Mouse (Mus musculus): Measurements from ENCODE around the gene Lemd2. TPM values are rescaled to one million over a fixed set of nuclear protein-coding genes. Genes with fewer than 3 reads are reported as not detected.
A peak's percentile ranks its signal among the peaks of the same experiment; 100 is the strongest.

The Lemd2 gene
- total and polyA plus RNA-seq, 2 experiments: 15.1 to 45.1 TPM

DNA sequence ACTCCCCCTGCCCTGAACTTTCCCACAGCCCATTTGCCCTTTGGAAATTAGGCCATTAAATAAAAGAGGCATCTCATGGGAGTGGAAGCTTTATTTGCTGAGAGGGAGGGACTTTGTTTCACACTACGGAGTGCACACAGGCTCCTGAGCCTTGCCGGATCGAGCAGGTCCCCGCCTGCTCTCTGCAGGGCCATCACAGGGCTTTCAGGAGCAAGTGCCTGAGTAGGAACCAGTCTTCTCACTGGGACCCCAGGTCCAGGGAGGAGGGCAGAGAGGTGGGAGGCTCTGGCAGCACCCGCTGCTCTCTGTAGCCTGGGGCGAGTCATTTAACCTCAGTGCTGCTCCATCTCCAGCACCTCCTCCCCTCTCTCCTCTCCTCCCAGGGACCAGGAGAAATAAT, 7.7 kb upstream of the Lemd2 start:
- no peaks in the 10 kb centered on the region for H3K79me2 ChIP-seq (ENCODE audit: control insufficient read depth, insufficient read depth, low read length)

GRCm38 (mm10) chr17:27207113-27207707, 2.9 kb upstream of the Lemd2 start:
- DNase-seq (ENCODE audit: extremely low read depth, low read depth, low spot score): no peak
- peaks cover 6% of the 10 kb centered on the region for H3K4me1 ChIP-seq (ENCODE audit: control insufficient read depth, insufficient read depth, low read length)
- TF ChIP-seq CTCF (IDR thresholded peaks at IDR 0.05; ENCODE audit: low read depth, low read length): no peak
- no peak for TF ChIP-seq POLR2A (IDR thresholded peaks at IDR 0.05; ENCODE audit: extremely low read depth, insufficient read depth, low read length)
- H3K36me3 ChIP-seq (ENCODE audit: control insufficient read depth, insufficient read depth, low read length): no peaks in the 10 kb centered on the region
- WGBS: 74% methylated on average over 11 of the region's 11 CpGs
- H3K9ac ChIP-seq (ENCODE audit: low read depth, low read length): no peak overlapping the region
- H3K27me3 ChIP-seq (ENCODE audit: control insufficient read depth, insufficient read depth, low read length): peaks cover 3% of the 10 kb centered on the region; the same call in 1 of the 2 replicates
- no peak overlapping the region for H3K4me3 ChIP-seq (ENCODE audit: insufficient read depth, low read depth, low read length)
- H3K79me2 ChIP-seq (ENCODE audit: control insufficient read depth, insufficient read depth, low read length): peaks cover 13% of the 10 kb centered on the region; the same call in 1 of the 2 replicates
- no peak overlapping the region for H3K27ac ChIP-seq (replicated peaks; ENCODE audit: insufficient read depth, low read depth, low read length)

More for the DNA sequence above, 7.7 kb upstream of the Lemd2 start:
- Histone ChIP-seq H3K27ac (replicated peaks; ENCODE audit: insufficient read depth, low read depth, low read length) (no peak overlapping the region), H3K4me1 (ENCODE audit: control insufficient read depth, insufficient read depth, low read length) (no peaks in the 10 kb centered on the region), H3K4me3 (ENCODE audit: insufficient read depth, low read depth, low read length) (no peak overlapping the region), H3K9ac (ENCODE audit: low read depth, low read length) (no peak overlapping the region), H3K27me3 (ENCODE audit: control insufficient read depth, insufficient read depth, low read length) (peaks cover 3% of the 10 kb centered on the region; the same call in 1 of the 2 replicates), H3K36me3 (ENCODE audit: control insufficient read depth, insufficient read depth, low read length) (no peaks in the 10 kb centered on the region)
- 44% methylated on average over 6 of the region's 6 CpGs for WGBS
- no peak for DNase-seq (ENCODE audit: extremely low read depth, low read depth, low spot score)
- TF ChIP-seq CTCF (IDR thresholded peaks at IDR 0.05; ENCODE audit: low read depth, low read length): no peak
- TF ChIP-seq POLR2A (IDR thresholded peaks at IDR 0.05; ENCODE audit: extremely low read depth, insufficient read depth, low read length): no peak

DNA sequence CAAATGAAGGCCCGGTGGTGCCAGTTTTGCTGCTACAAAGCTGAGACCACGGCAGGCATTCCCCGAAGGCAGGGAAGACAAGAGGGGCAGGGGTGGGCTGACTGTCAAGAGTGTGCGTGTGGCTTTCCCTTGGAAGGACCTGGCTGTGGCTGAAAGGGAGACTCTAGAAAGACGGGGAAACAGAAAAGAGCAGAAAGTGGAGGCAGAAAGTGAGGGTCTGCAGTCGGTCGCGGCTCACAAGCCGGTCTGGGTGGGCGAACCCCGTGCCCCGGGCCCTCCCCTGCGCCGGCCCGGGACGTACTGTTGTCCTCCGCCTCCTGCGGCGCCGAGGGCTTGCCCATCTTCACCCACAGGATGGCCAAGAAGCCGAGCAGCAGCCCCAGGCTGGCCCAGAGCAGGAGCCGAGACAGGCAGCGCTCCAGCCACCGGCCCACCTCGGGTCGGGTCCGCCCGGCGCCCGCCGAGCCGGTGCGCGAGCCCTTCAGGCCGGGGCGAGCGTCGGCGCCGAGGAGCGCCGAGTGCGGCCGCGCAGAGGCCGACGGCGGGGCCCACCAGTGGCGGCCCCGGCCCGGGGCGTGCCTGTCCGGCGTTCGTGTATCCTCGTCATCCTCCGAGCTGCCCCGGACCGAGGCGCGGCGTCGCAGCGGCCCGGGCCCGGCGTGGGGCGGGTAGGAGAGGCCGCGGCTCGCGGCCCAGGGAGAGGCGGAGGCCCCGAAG, 753 bp downstream of the Lemd2 start:
- Histone ChIP-seq H3K79me2 (ENCODE audit: control insufficient read depth, insufficient read depth, low read length) (peaks cover 13% of the 10 kb centered on the region; the same call in 1 of the 2 replicates), H3K9ac (ENCODE audit: low read depth, low read length) (peak overlapping the region; percentile 98), H3K4me3 (ENCODE audit: insufficient read depth, low read depth, low read length) (peak overlapping the region; percentile 95), H3K27me3 (ENCODE audit: control insufficient read depth, insufficient read depth, low read length) (no peaks in the 10 kb centered on the region), H3K4me1 (ENCODE audit: control insufficient read depth, insufficient read depth, low read length) (peaks cover 6% of the 10 kb centered on the region), H3K36me3 (ENCODE audit: control insufficient read depth, insufficient read depth, low read length) (peaks cover 6% of the 10 kb centered on the region), H3K27ac (replicated peaks; ENCODE audit: insufficient read depth, low read depth, low read length) (peak overlapping the region; percentile 69)
- WGBS: under 1% methylated on average over 65 of the region's 74 CpGs
- TF ChIP-seq POLR2A (IDR thresholded peaks at IDR 0.05; ENCODE audit: extremely low read depth, insufficient read depth, low read length): no peak
- TF ChIP-seq CTCF (IDR thresholded peaks at IDR 0.05; ENCODE audit: low read depth, low read length): no peak
- peak; percentile 4 for DNase-seq (ENCODE audit: extremely low read depth, low read depth, low spot score)

GRCm38 (mm10) chr17:27202919-27203357, 1.3 kb downstream of the Lemd2 start:
- 51% methylated on average over 14 of the region's 14 CpGs for WGBS
- TF ChIP-seq POLR2A (IDR thresholded peaks at IDR 0.05; ENCODE audit: extremely low read depth, insufficient read depth, low read length) (no peak), CTCF (IDR thresholded peaks at IDR 0.05; ENCODE audit: low read depth, low read length) (no peak)
- no peak for DNase-seq (ENCODE audit: extremely low read depth, low read depth, low spot score)
- Histone ChIP-seq H3K4me3 (ENCODE audit: insufficient read depth, low read depth, low read length) (peak overlapping the region; percentile 95), H3K9ac (ENCODE audit: low read depth, low read length) (peak overlapping the region; percentile 98), H3K79me2 (ENCODE audit: control insufficient read depth, insufficient read depth, low read length) (peaks cover 13% of the 10 kb centered on the region; the same call in 1 of the 2 replicates), H3K36me3 (ENCODE audit: control insufficient read depth, insufficient read depth, low read length) (peaks cover 8% of the 10 kb centered on the region), H3K27ac (replicated peaks; ENCODE audit: insufficient read depth, low read depth, low read length) (no peak overlapping the region), H3K4me1 (ENCODE audit: control insufficient read depth, insufficient read depth, low read length) (peaks cover 6% of the 10 kb centered on the region), H3K27me3 (ENCODE audit: control insufficient read depth, insufficient read depth, low read length) (no peaks in the 10 kb centered on the region)

GRCm38 (mm10) chr17:27201981-27202380, 2.3 kb downstream of the Lemd2 start:
- Histone ChIP-seq H3K36me3 (ENCODE audit: control insufficient read depth, insufficient read depth, low read length) (peaks cover 10% of the 10 kb centered on the region), H3K27ac (replicated peaks; ENCODE audit: insufficient read depth, low read depth, low read length) (no peak overlapping the region), H3K9ac (ENCODE audit: low read depth, low read length) (no peak overlapping the region), H3K4me3 (ENCODE audit: insufficient read depth, low read depth, low read length) (no peak overlapping the region), H3K27me3 (ENCODE audit: control insufficient read depth, insufficient read depth, low read length) (no peaks in the 10 kb centered on the region), H3K4me1 (ENCODE audit: control insufficient read depth, insufficient read depth, low read length) (peaks cover 6% of the 10 kb centered on the region), H3K79me2 (ENCODE audit: control insufficient read depth, insufficient read depth, low read length) (peaks cover 13% of the 10 kb centered on the region; the same call in 1 of the 2 replicates)
- DNase-seq (ENCODE audit: extremely low read depth, low read depth, low spot score): peak; percentile 16
- no peak for TF ChIP-seq POLR2A (IDR thresholded peaks at IDR 0.05; ENCODE audit: extremely low read depth, insufficient read depth, low read length)
- TF ChIP-seq CTCF (IDR thresholded peaks at IDR 0.05; ENCODE audit: low read depth, low read length): peak; percentile 26; the same call in 1 of the 2 replicates
- WGBS: 91% methylated on average over 2 of the region's 2 CpGs
